Mouse (Mus musculus) ZHBTc4 (cell line): Measurements from ENCODE around the gene Defb15.
"Not testable (repeated sequence)": the region's sequence is repeated elsewhere in the genome, so short reads cannot be mapped to it uniquely, and the experiment has no call there.

ENCODE experiments used
- DNase-seq: peaks from one replicate; pipeline ENCODE4 v3.0.0-alpha.2; 2011; ENCODE audit warnings: low read depth, low spot score

Gene Defb15

GRCm38 (mm10) chr8:21932610-21933009, at the start of gene Defb15:
Gene Defb15 (minus strand): TSS chr8:21932710.
- DNase-seq = no peak

- DNase-seq = peak; percentile 67
These were observed 49.3 kb upstream of the Defb15 start for GRCm38 (mm10) chr8:21981664-21982337.

- DNase-seq = no peak
These were observed 45.7 kb upstream of the Defb15 start for GRCm38 (mm10) chr8:21978193-21978592.

GRCm38 (mm10) chr8:21969475-21969874, 37.0 kb upstream of the Defb15 start, which contains the start of gene Ccdc70:
Gene Ccdc70 (plus strand): TSS chr8:21969775.
- DNase-seq = no peak

GRCm38 (mm10) chr8:21966646-21967045, 34.1 kb upstream of the Defb15 start:
- DNase-seq = no peak

GRCm38 (mm10) chr8:21958414-21958813, 25.9 kb upstream of the Defb15 start, which contains the start of gene Fam90a1a:
Gene Fam90a1a (plus strand): TSS chr8:21958714.
- no peak for DNase-seq

GRCm38 (mm10) chr8:21956336-21956735, 23.8 kb upstream of the Defb15 start:
- peak; percentile 91 for DNase-seq

GRCm38 (mm10) chr8:21955321-21955720, 22.8 kb upstream of the Defb15 start:
- DNase-seq = peak; percentile 73

- DNase-seq = no peak
These were observed 15.0 kb upstream of the Defb15 start for GRCm38 (mm10) chr8:21947311-21948017.

- no peak for DNase-seq
These were observed 14.0 kb upstream of the Defb15 start, which contains the start of gene Defb13 for GRCm38 (mm10) chr8:21946462-21946861. Gene Defb13 (plus strand): TSS chr8:21946762.

- DNase-seq = not testable (repeated sequence)
These were observed 5.5 kb upstream of the Defb15 start, which contains the start of gene Defb35 for GRCm38 (mm10) chr8:21938052-21938451. Gene Defb35 (plus strand): TSS chr8:21938352.

- not testable (repeated sequence) for DNase-seq
These were observed 1.8 kb downstream of the Defb15 start for GRCm38 (mm10) chr8:21930754-21931153.

- no peak for DNase-seq
These were observed 16.9 kb downstream of the Defb15 start for GRCm38 (mm10) chr8:21915625-21916024.

GRCm38 (mm10) chr8:21912554-21912953, 20.0 kb downstream of the Defb15 start:
- peak; percentile 67 for DNase-seq

- DNase-seq = peak; percentile 73
These were observed 20.6 kb downstream of the Defb15 start for GRCm38 (mm10) chr8:21911931-21912330.

GRCm38 (mm10) chr8:21906290-21906689, 26.2 kb downstream of the Defb15 start, which contains the start of gene Defb11:
Gene Defb11 (minus strand): TSS chr8:21906412.
- peak; percentile 35 for DNase-seq

- peak; percentile 8 for DNase-seq
These were observed 47.2 kb downstream of the Defb15 start, which contains the start of gene Defb9 for GRCm38 (mm10) chr8:21885321-21885720. Gene Defb9 (minus strand): TSS chr8:21885421.
